Mouse (Mus musculus): Measurements from ENCODE around the gene Rreb1.

DNA sequence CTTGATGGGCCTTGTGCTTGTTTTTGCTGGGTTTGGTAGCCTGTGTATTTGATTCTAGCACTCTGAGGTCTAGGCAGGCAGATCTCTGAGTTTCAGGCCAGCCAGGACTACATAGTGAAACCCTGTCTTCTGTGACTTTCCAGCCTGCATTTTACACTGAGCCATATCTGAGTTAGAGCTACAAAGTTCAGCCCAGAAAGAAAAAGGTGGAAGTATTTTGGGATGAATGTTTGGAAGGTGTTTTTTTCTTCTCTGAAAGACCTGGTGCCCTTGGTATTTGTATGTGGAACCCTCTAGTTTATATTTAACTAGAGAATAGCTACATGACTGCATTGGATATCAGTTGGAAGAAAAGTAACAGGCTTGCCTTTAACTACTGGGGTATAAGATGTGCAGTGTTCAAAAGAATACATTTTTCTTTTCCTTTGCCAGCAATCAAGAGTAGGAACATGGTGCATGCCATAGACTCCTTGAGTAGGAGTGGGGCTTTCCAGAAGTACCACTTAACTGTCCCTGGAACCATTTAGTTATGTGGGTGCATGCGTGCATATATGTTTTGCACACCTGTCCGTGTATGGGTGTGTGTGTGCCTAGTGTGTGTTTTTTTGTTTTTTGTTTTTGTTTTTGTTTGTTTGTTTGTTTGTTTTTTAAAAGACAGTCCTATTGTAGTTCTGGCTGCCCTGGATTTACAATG, 94.1 kb downstream of the Rreb1 start:
- TF ChIP-seq GATA1 (IDR thresholded peaks at IDR 0.05; ENCODE audit: borderline replicate concordance, low read length) = no peak
- no peak for TF ChIP-seq FLI1 (IDR thresholded peaks at IDR 0.05; ENCODE audit: low read length)

Measured in megakaryocyte, embryonic 14.5 days (primary cell).